Mouse (Mus musculus) intestine, embryonic 14.5 days (tissue): Measurements from ENCODE around the gene Frem2. TPM values are rescaled to one million over a fixed set of nuclear protein-coding genes. Genes with fewer than 3 reads are reported as not detected.
A peak's percentile ranks its signal among the peaks of the same experiment; 100 is the strongest.

ENCODE experiments used
- ATAC-seq: fragments of 200-750 bp; cut with Nextera tagmentation; replicated peaks from 2 replicates; pipeline ENCODE4 v1.8.0; 2017; ENCODE audit warnings: low read depth, moderate number of reproducible peaks, moderate TSS enrichment, moderate library complexity; ENCODE audit not compliant: low FRiP score, low TSS enrichment
- DNase-seq: peaks from one replicate; pipeline ENCODE4 v3.0.0-alpha.2; 2018; ENCODE audit warnings: low spot score
- H3K27ac ChIP-seq: fragments of 300-500 bp; sonication (generic); 2 replicates; pipeline ENCODE4 v1.5.1; 2014; ENCODE audit warnings: low read depth, mild to moderate bottlenecking, control low read depth
- H3K27me3 ChIP-seq: fragments of 300-500 bp; sonication (generic); replicated peaks from 2 replicates; pipeline ENCODE4 v1.6.1; 2014; ENCODE audit warnings: low read length, control low read depth; ENCODE audit not compliant: control insufficient read depth, insufficient read depth
- H3K36me3 ChIP-seq: fragments of 300-500 bp; sonication (generic); 2 replicates; pipeline ENCODE4 v1.6.1; 2014; ENCODE audit warnings: low read length, control low read depth; ENCODE audit not compliant: control insufficient read depth, insufficient read depth
- H3K4me1 ChIP-seq: fragments of 300-500 bp; sonication (generic); replicated peaks from 2 replicates; pipeline ENCODE4 v1.6.1; 2014; ENCODE audit warnings: low read length, control low read depth, mixed read lengths; ENCODE audit not compliant: control insufficient read depth, insufficient read depth
- H3K4me2 ChIP-seq: fragments of 300-500 bp; sonication (generic); 2 replicates; pipeline ENCODE4 v1.6.1; 2014; ENCODE audit warnings: low read length
- H3K4me3 ChIP-seq: fragments of 300-500 bp; sonication (generic); 2 replicates; pipeline ENCODE4 v1.5.1; 2014; ENCODE audit warnings: low read depth, low read length, control low read depth, mixed read lengths
- H3K9ac ChIP-seq: fragments of 300-500 bp; sonication (generic); 2 replicates; pipeline ENCODE4 v1.6.1; 2014; ENCODE audit warnings: mild to moderate bottlenecking, low read length
- H3K9me3 ChIP-seq: fragments of 300-500 bp; sonication (generic); 2 replicates; pipeline ENCODE4 v1.6.1; 2016; ENCODE audit warnings: low read length, control low read depth; ENCODE audit not compliant: control insufficient read depth
- WGBS: fragments of 180-500 bp; shearing (Covaris S2); extraction: QIAGEN DNeasy Blood & Tissue Kit; methylation state at CpG from one replicate; pipeline ENCODE4 v1.1.7; 2014; 5-methylcytosine and 5-hydroxymethylcytosine counted together
- polyA plus RNA-seq: library from polyadenylated mRNA; unstranded; fragments of >200 nt; fragmentation: Nextera tagmentation; extraction: Ambion mirVana; gene quantifications from 2 replicates; pipeline ENCODE4 v1.2.1, GENCODE M21; 2014

Gene Frem2
- polyA plus RNA-seq, 1 experiment from 2014 or later = 14.4 TPM

GRCm38 (mm10) chr3:53580596-53581254 is 76.4 kb downstream of the Frem2 start:
- 35% methylated on average over 5 of the region's 5 CpGs for WGBS
- 0 out of 2 replicates have a peak overlapping the region, but pooled peaks have one; percentile 44 for H3K27ac ChIP-seq
- ATAC-seq (peak; percentile 47; the same call in 1 of the 2 replicates), DNase-seq (no peak)
- H3K9ac ChIP-seq = no peak overlapping the region
- no peaks in the 10 kb centered on the region for H3K9me3 ChIP-seq
- no peak overlapping the region for H3K4me3 ChIP-seq
- no peaks in the 10 kb centered on the region for H3K36me3 ChIP-seq
- H3K4me2 ChIP-seq = no peak overlapping the region
- peaks cover 2% of the 10 kb centered on the region; the same call in 1 of the 2 replicates for H3K4me1 ChIP-seq
- no peaks in the 10 kb centered on the region for H3K27me3 ChIP-seq

GRCm38 (mm10) chr3:53579121-53579704 is 77.9 kb downstream of the Frem2 start:
- no peak for ATAC-seq
- H3K27ac ChIP-seq = no peak overlapping the region
- 82% methylated on average over 10 of the region's 10 CpGs for WGBS

GRCm38 (mm10) chr3:53576320-53577116 is 80.6 kb downstream of the Frem2 start:
- Histone ChIP-seq H3K9me3 (no peaks in the 10 kb centered on the region), H3K27me3 (no peaks in the 10 kb centered on the region), H3K36me3 (no peaks in the 10 kb centered on the region), H3K4me3 (no peak overlapping the region), H3K4me1 (peaks cover 2% of the 10 kb centered on the region; the same call in 1 of the 2 replicates), H3K4me2 (no peak overlapping the region), H3K27ac (no peak overlapping the region), H3K9ac (no peak overlapping the region)
- ATAC-seq = no peak
- no peak for DNase-seq
- WGBS = 47% methylated on average over 7 of the region's 7 CpGs

More at GRCm38 (mm10) chr3:53579121-53579704, 77.9 kb downstream of the Frem2 start:
- Histone ChIP-seq H3K4me1 (peaks cover 2% of the 10 kb centered on the region; the same call in 1 of the 2 replicates), H3K4me2 (no peak overlapping the region), H3K9ac (no peak overlapping the region), H3K9me3 (no peaks in the 10 kb centered on the region), H3K27me3 (no peaks in the 10 kb centered on the region), H3K4me3 (no peak overlapping the region), H3K36me3 (no peaks in the 10 kb centered on the region)
- no peak for DNase-seq

- ATAC-seq (no peak), DNase-seq (no peak)
- H3K4me3 ChIP-seq = no peak overlapping the region
- 64% methylated on average over 9 of the region's 9 CpGs for WGBS
- H3K27me3 ChIP-seq = no peaks in the 10 kb centered on the region
- H3K9me3 ChIP-seq = no peaks in the 10 kb centered on the region
- H3K27ac ChIP-seq = no peak overlapping the region
- no peak overlapping the region for H3K9ac ChIP-seq
- no peaks in the 10 kb centered on the region for H3K4me1 ChIP-seq
- H3K36me3 ChIP-seq = no peaks in the 10 kb centered on the region
- no peak overlapping the region for H3K4me2 ChIP-seq
These were observed 83.0 kb downstream of the Frem2 start for GRCm38 (mm10) chr3:53574123-53574522.

GRCm38 (mm10) chr3:53571663-53572062 is 85.5 kb downstream of the Frem2 start:
- no peak overlapping the region for H3K9ac ChIP-seq
- ATAC-seq (no peak), DNase-seq (no peak)
- H3K27ac ChIP-seq = no peak overlapping the region
- no peaks in the 10 kb centered on the region for H3K36me3 ChIP-seq
- H3K27me3 ChIP-seq = no peaks in the 10 kb centered on the region
- no peak overlapping the region for H3K4me3 ChIP-seq
- H3K4me1 ChIP-seq = no peaks in the 10 kb centered on the region
- no peak overlapping the region for H3K4me2 ChIP-seq
- H3K9me3 ChIP-seq = no peaks in the 10 kb centered on the region
- WGBS = 78% methylated on average over 6 of the region's 6 CpGs

- Histone ChIP-seq H3K4me2 (0 out of 2 replicates have a peak overlapping the region, but pooled peaks have one; percentile 2), H3K9ac (no peak overlapping the region), H3K4me1 (peaks cover 17% of the 10 kb centered on the region; the same call in 1 of the 2 replicates), H3K36me3 (no peaks in the 10 kb centered on the region), H3K27ac (peak overlapping the region; percentile 72), H3K4me3 (no peak overlapping the region), H3K27me3 (no peaks in the 10 kb centered on the region), H3K9me3 (no peaks in the 10 kb centered on the region)
- 22% methylated on average over 7 of the region's 7 CpGs for WGBS
- ATAC-seq = peak; percentile 60
- DNase-seq = no peak
These were observed 92.6 kb downstream of the Frem2 start for GRCm38 (mm10) chr3:53564521-53564920.

- no peak for ATAC-seq
- peaks cover 20% of the 10 kb centered on the region; the same call in 1 of the 2 replicates for H3K4me1 ChIP-seq
- DNase-seq = no peak
- no peak overlapping the region for H3K4me2 ChIP-seq
- H3K9ac ChIP-seq = no peak overlapping the region
- no peaks in the 10 kb centered on the region for H3K36me3 ChIP-seq
- H3K27me3 ChIP-seq = no peaks in the 10 kb centered on the region
- H3K4me3 ChIP-seq = no peak overlapping the region
- no peaks in the 10 kb centered on the region for H3K9me3 ChIP-seq
- H3K27ac ChIP-seq = peak overlapping the region; percentile 72
- 29% methylated on average over 7 of the region's 7 CpGs for WGBS
These were observed 93.4 kb downstream of the Frem2 start for GRCm38 (mm10) chr3:53563746-53564145.

GRCm38 (mm10) chr3:53561813-53562212 is 95.3 kb downstream of the Frem2 start:
- ATAC-seq (no peak), DNase-seq (no peak)
- WGBS = 66% methylated on average over 7 of the region's 7 CpGs
- Histone ChIP-seq H3K27me3 (no peaks in the 10 kb centered on the region), H3K36me3 (no peaks in the 10 kb centered on the region), H3K9ac (no peak overlapping the region), H3K27ac (no peak overlapping the region), H3K4me1 (peaks cover 29% of the 10 kb centered on the region), H3K9me3 (no peaks in the 10 kb centered on the region), H3K4me3 (no peak overlapping the region), H3K4me2 (no peak overlapping the region)
